Mouse (Mus musculus) CH12.LX (cell line): ENCODE measurements around the gene Lysmd1. TPM values are rescaled to one million over a fixed set of nuclear protein-coding genes. Genes with fewer than 3 reads are reported as not detected.

Experiments used
- DNase-seq: peaks from one replicate; pipeline ENCODE4 v3.0.0-alpha.2; 2013; ENCODE audit errors: extremely low read depth
- H3K27ac ChIP-seq: 2 replicates; pipeline ENCODE4 v1.5.1; 2012; ENCODE audit warnings: low read depth, mild to moderate bottlenecking, control low read depth, moderate library complexity; ENCODE audit not compliant: insufficient read depth
- H3K27me3 ChIP-seq: replicated peaks from 2 replicates; pipeline ENCODE3; 2012; ENCODE audit warnings: inconsistent platforms
- H3K36me3 ChIP-seq, 2 experiments: replicated peaks in 1 of 2; 2 replicates each; pipeline versions ENCODE3 to v1.6.1; 2012; ENCODE audit warnings: inconsistent platforms in 1 of 2, low read length in 1 of 2, mild to moderate bottlenecking in 1 of 2, mixed read lengths in 1 of 2, moderate library complexity in 1 of 2; ENCODE audit not compliant: control insufficient read depth in 1 of 2, insufficient read depth in 1 of 2
- H3K4me1 ChIP-seq, 2 experiments: 2 replicates each; pipeline ENCODE4 v1.6.1; 2012; ENCODE audit warnings: inconsistent platforms in 1 of 2, moderate library complexity in 1 of 2; ENCODE audit not compliant: insufficient read depth in 2 of 2, control insufficient read depth in 1 of 2
- H3K4me2 ChIP-seq: 2 replicates; pipeline ENCODE4 v1.6.1; 2012; ENCODE audit warnings: low read depth, mild to moderate bottlenecking, control low read depth; ENCODE audit not compliant: poor library complexity, insufficient read depth, severe bottlenecking
- H3K4me3 ChIP-seq, 3 experiments: fragments of 150-350 bp in 1 of 3; sonication (generic) in 1 of 3; replicated peaks in 1 of 3; 2 replicates each; pipeline versions ENCODE3 to v1.5.1; 2011 to 2012; ENCODE audit warnings: low read depth in 2 of 3, low read length in 2 of 3, mild to moderate bottlenecking in 2 of 3, moderate library complexity in 2 of 3, control low read depth in 1 of 3, improper control_type of control experiment in 1 of 3, inconsistent platforms in 1 of 3, mixed read lengths in 1 of 3; ENCODE audit not compliant: poor library complexity in 1 of 3
- H3K79me2 ChIP-seq: replicated peaks from 2 replicates; pipeline ENCODE4 v1.6.1; 2012; ENCODE audit warnings: mild to moderate bottlenecking, moderate library complexity; ENCODE audit not compliant: control insufficient read depth, poor library complexity, insufficient read depth, severe bottlenecking; ENCODE audit errors: extremely low read depth
- H3K9ac ChIP-seq: 2 replicates; pipeline ENCODE4 v1.6.1; 2012; ENCODE audit warnings: low read depth, mild to moderate bottlenecking, control low read depth, moderate library complexity; ENCODE audit not compliant: insufficient read depth
- H3K9me3 ChIP-seq: replicated peaks from 2 replicates; pipeline ENCODE3; 2012; ENCODE audit warnings: low read length, inconsistent platforms, mixed read lengths
- BHLHE40 ChIP-seq: IDR thresholded peaks from 2 replicates; pipeline ENCODE4 v1.6.1; 2011; ENCODE audit warnings: mild to moderate bottlenecking, low read depth, low read length, improper control_type of control experiment
- CHD1 ChIP-seq: IDR thresholded peaks from 2 replicates; pipeline ENCODE4 v1.6.1; 2012; ENCODE audit warnings: low read depth, low read length, improper control_type of control experiment, inconsistent platforms
- CHD2 ChIP-seq: IDR thresholded peaks from 2 replicates; pipeline ENCODE4 v1.6.1; 2011; ENCODE audit warnings: low read length, improper control_type of control experiment
- EP300 ChIP-seq: IDR thresholded peaks from 2 replicates; pipeline ENCODE4 v1.6.1; 2011; ENCODE audit warnings: low read length, improper control_type of control experiment
- HCFC1 ChIP-seq: IDR thresholded peaks from 2 replicates; pipeline ENCODE4 v1.6.1; 2012; ENCODE audit warnings: low read depth, mild to moderate bottlenecking, inconsistent platforms, low read length, improper control_type of control experiment
- IRF4 ChIP-seq: IDR thresholded peaks from 2 replicates; pipeline ENCODE4 v1.6.1; 2014; ENCODE audit warnings: low read depth, mild to moderate bottlenecking, inconsistent platforms, low read length, improper control_type of control experiment
- JUN ChIP-seq: IDR thresholded peaks from 2 replicates; pipeline ENCODE4 v1.6.1; 2011; ENCODE audit warnings: low read depth, mild to moderate bottlenecking, low read length, improper control_type of control experiment, moderate library complexity; ENCODE audit not compliant: insufficient read depth
- MEF2A ChIP-seq: IDR thresholded peaks from 2 replicates; pipeline ENCODE4 v1.6.1; 2014; ENCODE audit warnings: low read depth, mild to moderate bottlenecking, inconsistent platforms, low read length, improper control_type of control experiment, borderline replicate concordance
- POLR2A ChIP-seq: IDR thresholded peaks from 2 replicates; pipeline ENCODE4 v1.6.1; 2011; ENCODE audit warnings: low read depth, mild to moderate bottlenecking, improper control_type of control experiment, low read length
- RCOR1 ChIP-seq: conservative IDR thresholded peaks from 2 replicates; pipeline ENCODE4 v1.6.1; 2012; ENCODE audit warnings: low read depth, mild to moderate bottlenecking, inconsistent platforms, low read length, improper control_type of control experiment
- TBP ChIP-seq: conservative IDR thresholded peaks from 2 replicates; pipeline ENCODE4 v1.6.1; 2011; ENCODE audit warnings: low read depth, low read length, improper control_type of control experiment
- ZMIZ1 ChIP-seq: IDR thresholded peaks from 2 replicates; pipeline ENCODE4 v1.6.1; 2012; ENCODE audit warnings: low read depth, mild to moderate bottlenecking, inconsistent platforms, low read length, improper control_type of control experiment
- dilution Hi-C: fragments of 300-500 bp; cut with MboI; formaldehyde crosslinking; loops from 2 replicates; pipeline ENCODE4 v1.14.3; 2020; ENCODE audit warnings: low sequenced_read_pairs; ENCODE audit not compliant: extremely low pct_unique_long_range_greater_than_20kb, extremely low pct_ligation_motif_present
- in situ Hi-C: fragments of 300-500 bp; cut with MboI; formaldehyde crosslinking; loops from 3 replicates; pipeline ENCODE4 v1.14.3; 2019; ENCODE audit warnings: low sequenced_read_pairs, low pct_ligation_motif_present, low pct_unique_long_range_greater_than_20kb, mixed read lengths
- polyA plus RNA-seq: library from polyadenylated mRNA; unstranded; fragments of >175 nt; gene quantifications from 2 replicates; pipeline ENCODE4 v1.2.1, GENCODE M21; 2012; ENCODE audit warnings: low read depth; ENCODE audit not compliant: insufficient read length
- total RNA-seq, 2 experiments: library from RNA; depleted of rRNA; stranded (reverse); fragments of 300-350 nt in 1 of 2; fragments of >200 nt in 1 of 2; gene quantifications; 2 replicates each; pipeline ENCODE4 v1.2.3; 2012 to 2014

Lysmd1 gene
- total and polyA plus RNA-seq, 3 experiments, result 8.1 to 13.6 (median 11.6) TPM

DNA sequence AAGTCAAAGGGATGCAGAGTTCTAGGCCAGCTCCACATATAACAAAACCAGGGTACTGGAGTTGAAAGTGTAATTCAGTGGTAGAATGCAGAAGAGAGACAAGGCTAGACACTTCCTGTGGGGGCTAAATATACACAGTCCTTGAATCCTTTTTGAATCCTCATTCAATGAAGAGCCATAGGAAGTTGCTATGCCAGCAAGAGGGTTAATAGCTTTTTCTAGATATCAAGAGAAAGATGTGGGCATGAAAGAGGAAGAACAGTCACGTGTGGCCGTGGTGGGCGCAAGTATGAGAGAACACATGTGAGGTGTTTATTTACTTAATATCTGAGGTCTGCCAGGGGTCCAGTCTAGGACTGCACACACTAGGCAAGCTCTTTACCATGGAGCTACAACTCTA is 2.4 kb downstream of the Lysmd1 start:
- peak overlapping the region; percentile 97 for H3K4me2 ChIP-seq
- dilution Hi-C loops (no loop called here), in situ Hi-C loops (no loop called here)
- TF ChIP-seq BHLHE40, result peak; percentile 29; the same call in 1 of the 2 replicates
- TF ChIP-seq MEF2A, result no peak
- no peak for TF ChIP-seq POLR2A
- H3K9ac ChIP-seq, result peak overlapping the region; percentile 81
- H3K4me1 ChIP-seq, result peaks cover 19 to 45% of the 10 kb centered on the region in 2 experiments
- H3K79me2 ChIP-seq, result peaks cover 16% of the 10 kb centered on the region
- H3K4me3 ChIP-seq, result peak overlapping the region in 1 of 3 experiments; percentile 54
- no peaks in the 10 kb centered on the region for H3K27me3 ChIP-seq
- peaks cover 3% of the 10 kb centered on the region for H3K9me3 ChIP-seq
- H3K36me3 ChIP-seq, result peaks cover 19 to 33% of the 10 kb centered on the region in 2 experiments
- no peak for DNase-seq
- peak overlapping the region; percentile 65 for H3K27ac ChIP-seq

DNA sequence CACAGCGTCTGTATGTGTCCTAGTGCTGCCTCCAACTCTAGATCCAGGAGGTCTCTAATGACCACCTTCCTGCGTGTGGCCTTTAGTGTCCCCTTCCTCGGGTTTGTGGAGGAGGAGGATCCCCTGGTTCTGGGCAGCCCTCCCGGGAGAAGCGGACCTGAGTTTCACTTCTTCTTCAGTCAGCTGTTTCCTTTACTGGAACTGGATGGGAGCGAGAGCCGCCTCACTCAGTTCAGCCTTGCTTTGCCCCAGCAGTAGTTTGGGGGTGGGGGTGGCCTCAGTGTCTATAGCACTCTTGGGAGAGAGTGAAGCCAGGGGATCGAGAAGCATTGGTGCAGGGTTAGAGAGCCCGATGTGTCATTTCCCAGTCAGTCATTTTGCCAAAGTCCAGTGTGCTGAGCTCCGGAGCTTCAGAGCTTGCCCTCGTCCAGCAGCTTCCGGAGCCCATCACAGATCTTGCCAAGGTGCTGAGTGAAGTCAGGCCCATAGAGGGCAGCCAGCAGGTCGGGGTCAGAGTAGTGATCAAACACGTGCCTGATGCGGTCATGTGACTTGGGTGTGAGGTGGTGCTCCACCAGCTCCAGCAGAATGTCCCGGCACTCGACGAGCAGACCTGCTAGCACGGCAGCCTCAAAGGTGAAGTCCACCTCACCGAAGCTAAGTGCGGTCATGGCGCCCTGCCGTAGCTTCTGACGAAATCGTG is 5.8 kb downstream of the Lysmd1 start:
- Histone ChIP-seq H3K9me3 (no peaks in the 10 kb centered on the region), H3K4me1 (peaks cover 15 to 42% of the 10 kb centered on the region in 2 experiments), H3K36me3 (peaks cover 19 to 22% of the 10 kb centered on the region in 2 experiments), H3K79me2 (peaks cover 16% of the 10 kb centered on the region), H3K27ac (0 out of 2 replicates have a peak overlapping the region, but pooled peaks have one; percentile 14), H3K4me3 (peak overlapping the region in 1 of 3 experiments; percentile 12), H3K27me3 (no peaks in the 10 kb centered on the region), H3K4me2 (no peak overlapping the region), H3K9ac (no peak overlapping the region)
- in situ Hi-C loops, result loop anchor here (10.0 kb wide), 1 partner anchor 75 kb away; the partner anchor contains the start of gene Gabpb2
- dilution Hi-C loops, result no loop called here
- DNase-seq, result no peak
- TF ChIP-seq CHD1, result no peak
- TF ChIP-seq IRF4, result peak; percentile 29; the same call in 1 of the 2 replicates

DNA sequence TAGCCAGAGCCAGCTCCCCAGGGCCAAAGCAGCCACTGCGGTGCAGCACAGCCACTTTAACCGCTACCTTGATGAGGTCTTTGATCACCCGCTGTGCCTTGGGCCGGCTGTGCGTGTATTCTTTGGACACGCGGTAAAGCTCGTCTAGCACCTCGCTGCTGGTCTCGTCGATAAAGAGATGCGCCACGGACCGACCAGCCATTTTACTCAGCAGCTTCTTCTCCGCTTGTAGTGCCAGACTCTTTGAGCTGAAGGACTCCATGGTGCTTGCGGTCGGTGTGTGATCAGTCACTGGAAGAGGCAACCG is 6.4 kb downstream of the Lysmd1 start:
- in situ Hi-C loops (loop anchor here (10.0 kb wide), 1 partner anchor 75 kb away; the partner anchor contains the start of gene Gabpb2), dilution Hi-C loops (no loop called here)
- no peak for DNase-seq
- Histone ChIP-seq H3K4me2 (no peak overlapping the region), H3K9me3 (no peaks in the 10 kb centered on the region), H3K4me3 (peak overlapping the region in 1 of 3 experiments; percentile 12), H3K27me3 (no peaks in the 10 kb centered on the region), H3K4me1 (peaks cover 15 to 42% of the 10 kb centered on the region in 2 experiments), H3K79me2 (peaks cover 12% of the 10 kb centered on the region), H3K27ac (0 out of 2 replicates have a peak overlapping the region, but pooled peaks have one; percentile 14), H3K9ac (no peak overlapping the region), H3K36me3 (peaks cover 19 to 22% of the 10 kb centered on the region in 2 experiments)
- TF ChIP-seq EP300, result no peak
- TF ChIP-seq BHLHE40, result no peak
- TF ChIP-seq JUN, result no peak
- no peak for TF ChIP-seq CHD2
- TF ChIP-seq HCFC1, result no peak
- TF ChIP-seq RCOR1, result no peak
- no peak for TF ChIP-seq ZMIZ1
- no peak for TF ChIP-seq TBP
